ENCODE assay signal across 9 mouse cellular contexts in genomic region chr15:81077551-81077950, GRCm38 (mm10).
DNase-seq lines count a peak whose midpoint lies in the region; ATAC-seq and TF ChIP-seq lines count a peak whose summit lies in the region.
"Had no signal": no experiment of that assay in that cellular context is flagged by ENCODE, and none has a peak within 500 bp of the region (broad histone marks: within the 10 kb centered on the region; RNA-seq: fewer than 3 reads in every experiment).

No protein-coding gene starts in this region.

- H3K4me1 ChIP-seq in heart, postnatal 0 days (ENCODE audit: control insufficient read depth, insufficient read depth), result peaks cover 13% of the 10 kb centered on the region
- H3K4me1 ChIP-seq in neural tube, embryonic 15.5 days, result peaks cover 7% of the 10 kb centered on the region; the same call in 1 of the 2 replicates

- WGBS in heart, postnatal 0 days, result 97% methylated on average over 4 of the region's 4 CpGs
- whole genome bisulfite sequencing in neural tube, embryonic 15.5 days, result 91% methylated on average over 4 of the region's 4 CpGs

- H3K4me3 ChIP-seq in heart, postnatal 0 days (ENCODE audit: low read depth, low read length), result no peak overlapping the region
- H3K4me3 ChIP-seq in neural tube, embryonic 15.5 days (replicated peaks), result no peak overlapping the region

- 0 out of 2 replicates have a peak, but pooled peaks cover 5% of the 10 kb centered on the region for H3K9me3 ChIP-seq in heart, postnatal 0 days (replicated peaks; ENCODE audit: control insufficient read depth, low read length)
- no peaks in the 10 kb centered on the region for H3K9me3 ChIP-seq in neural tube, embryonic 15.5 days (replicated peaks)

- no peak for TF ChIP-seq EP300 in heart, postnatal 0 days (IDR thresholded peaks at IDR 0.05; ENCODE audit: low read depth)

- no peak overlapping the region for H3K4me2 ChIP-seq in heart, postnatal 0 days (ENCODE audit: low read depth, low read length)
- no peak overlapping the region for H3K4me2 ChIP-seq in neural tube, embryonic 15.5 days

- H3K9ac ChIP-seq in heart, postnatal 0 days (replicated peaks; ENCODE audit: low read depth, low read length), result no peak overlapping the region
- H3K9ac ChIP-seq in neural tube, embryonic 15.5 days (replicated peaks), result no peak overlapping the region

- H3K36me3 ChIP-seq in heart, postnatal 0 days (replicated peaks; ENCODE audit: control insufficient read depth, insufficient read depth, low read length), result no peaks in the 10 kb centered on the region
- H3K36me3 ChIP-seq in neural tube, embryonic 15.5 days, result no peaks in the 10 kb centered on the region

- H3K27me3 ChIP-seq in heart, postnatal 0 days (ENCODE audit: control insufficient read depth, insufficient read depth, low read length), result no peaks in the 10 kb centered on the region
- no peaks in the 10 kb centered on the region for H3K27me3 ChIP-seq in neural tube, embryonic 15.5 days (replicated peaks)

- intact Hi-C loops in heart, postnatal 25 days (cut with DNase I), result loop anchor here (5.0 kb wide), 1 partner anchor 120 kb away; no protein-coding TSS in a partner anchor
- intact Hi-C loops in gastrocnemius, postnatal 36 days (cut with DNase I), result loop anchor here (5.0 to 10.0 kb wide), 2 partner anchors 120 to 227 kb away; no protein-coding TSS in a partner anchor

- DNase-seq in heart, postnatal 0 days (ENCODE audit: low spot score), result no peak
- no peak for DNase-seq in heart, postnatal 25 days (ENCODE audit: low spot score)
- peak; percentile 42 for DNase-seq in 3T3-L1 (ENCODE audit: low read depth, low spot score)
- DNase-seq in NIH3T3 (ENCODE audit: low read depth), result peak; percentile 45
- peak; percentile 61 for DNase-seq in lung, postnatal 10 days
- no peak for DNase-seq in cerebellum, adult 9-11 months
- no peak for DNase-seq in gastrocnemius, postnatal 36 days

- no peak overlapping the region for H3K27ac ChIP-seq in heart, postnatal 0 days (ENCODE audit: low read depth)
- no peak overlapping the region for H3K27ac ChIP-seq in neural tube, embryonic 15.5 days (replicated peaks)

- TF ChIP-seq CTCF in heart, postnatal 0 days (IDR thresholded peaks at IDR 0.05; ENCODE audit: low read depth), result peak; percentile 46

- ATAC-seq in heart, postnatal 0 days (ENCODE audit: insufficient read depth, low read depth), result no peak
- ATAC-seq in neural tube, embryonic 15.5 days (ENCODE audit: low FRiP score), result no peak
- ATAC-seq: intestine, embryonic 16.5 days had no signal

Comparison
In these comparisons a context has a peak if more than half of its experiments do, and no peak if none do; other contexts are left out.
1. DNase-seq: peak in 3T3-L1 (single experiment), NIH3T3 (single experiment) and lung, postnatal 10 days (single experiment); none in heart, postnatal 0 days (single experiment), heart, postnatal 25 days (single experiment), cerebellum, adult 9-11 months (single experiment) and gastrocnemius, postnatal 36 days (0 of 2).